Mouse (Mus musculus): ENCODE results near the gene Dhx29.

Gene Dhx29

DNA sequence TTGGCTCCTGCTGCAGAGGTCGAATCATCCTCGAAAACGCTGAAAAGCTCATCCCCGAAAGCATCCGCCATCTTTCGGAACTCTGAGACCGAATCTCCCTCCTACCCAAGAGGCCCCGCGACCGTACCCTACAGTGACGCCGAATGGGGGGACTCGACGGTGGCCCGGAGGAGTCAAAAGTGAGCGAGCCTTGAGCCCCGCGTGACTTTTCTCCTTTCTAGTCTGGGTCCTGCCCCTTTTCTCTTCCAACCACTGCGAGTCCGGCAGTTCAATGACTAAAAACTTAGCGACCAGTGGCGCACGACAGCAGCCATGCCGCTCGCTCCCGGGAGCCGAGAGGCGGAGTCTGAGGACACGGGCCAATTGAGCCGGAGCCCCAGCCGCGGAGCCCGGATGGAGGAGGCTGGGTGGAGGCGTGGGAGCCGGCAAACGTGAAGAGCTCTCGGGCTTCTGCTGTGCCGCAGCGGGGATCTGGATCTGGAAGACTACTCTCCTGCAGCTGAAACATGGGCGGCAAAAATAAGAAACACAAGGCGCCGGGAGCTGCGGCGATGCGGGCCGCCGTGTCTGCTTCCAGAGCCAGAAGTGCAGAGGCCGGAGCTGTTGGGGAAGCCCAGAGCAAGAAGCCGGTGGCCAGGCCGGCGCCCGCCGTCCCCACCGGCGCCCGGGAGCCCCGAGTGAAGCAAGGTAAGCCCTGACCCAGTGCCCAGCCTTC is at the start of gene Dhx29, which contains the start of gene Mtrex:
Gene Dhx29 (plus strand): TSS at position 168 of the 715 bp plus-strand sequence.
Gene Mtrex (minus strand): TSS at position 112 of the 715 bp plus-strand sequence.
- peak; percentile 99 for DNase-seq

DNA sequence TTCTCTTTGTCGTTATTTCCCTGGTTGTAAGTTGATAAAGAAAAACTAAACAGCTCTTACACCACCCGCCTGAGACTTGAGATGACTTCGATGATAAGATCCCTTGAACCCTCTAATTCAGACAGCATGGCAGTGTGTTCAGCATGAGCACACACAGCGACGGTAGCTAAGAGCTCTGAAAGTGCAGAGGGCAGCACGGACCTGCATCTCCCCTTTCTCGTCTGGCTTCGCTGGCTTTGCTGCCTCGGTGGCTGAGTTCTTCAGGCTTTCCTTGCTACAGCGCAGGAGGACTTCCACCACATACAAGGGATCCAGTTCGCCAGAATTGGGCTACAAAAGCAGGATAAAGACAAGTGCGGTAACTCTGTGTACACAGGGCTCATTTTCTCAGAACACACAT is 40.0 kb upstream of the Dhx29 start:
- DNase-seq = no peak

DNA sequence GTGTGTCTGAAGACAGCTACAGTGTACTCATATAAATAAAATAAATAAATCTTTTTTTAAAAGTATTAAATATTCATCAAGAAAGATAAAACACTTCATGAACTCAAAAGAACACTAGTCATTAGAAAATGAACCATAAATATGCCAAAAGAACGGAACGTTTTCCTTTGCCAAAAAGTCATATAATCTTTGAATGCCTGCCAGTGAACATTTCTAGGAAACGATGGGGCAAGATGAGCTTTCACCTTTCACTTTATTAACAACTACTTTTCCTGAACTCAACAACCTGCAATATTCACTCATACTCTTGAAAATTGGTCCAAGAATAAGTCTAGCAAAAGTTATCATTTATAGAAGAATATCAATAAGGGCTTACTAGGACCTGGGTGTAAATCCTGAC is 25.1 kb upstream of the Dhx29 start:
- peak; percentile 6 for DNase-seq

DNA sequence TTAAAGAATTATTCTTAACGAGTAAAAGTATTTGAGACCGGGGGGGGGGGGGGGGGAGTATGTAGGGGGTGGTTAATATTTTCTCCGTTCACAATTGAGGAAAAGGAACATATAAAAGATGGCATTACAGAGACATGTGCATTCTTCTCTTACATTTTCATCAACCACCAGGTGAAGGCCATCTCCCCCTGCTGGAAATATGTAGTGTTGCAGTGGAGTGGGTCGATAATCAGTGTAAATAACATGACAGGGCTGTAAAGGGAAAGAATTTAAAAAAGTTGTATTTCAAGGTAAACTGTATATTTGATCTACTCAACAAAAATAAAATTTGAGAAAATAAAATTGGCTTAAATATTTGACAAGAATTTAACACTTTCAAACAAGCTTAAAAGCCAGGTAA is 17.6 kb upstream of the Dhx29 start:
- peak; percentile 71 for DNase-seq

DNA sequence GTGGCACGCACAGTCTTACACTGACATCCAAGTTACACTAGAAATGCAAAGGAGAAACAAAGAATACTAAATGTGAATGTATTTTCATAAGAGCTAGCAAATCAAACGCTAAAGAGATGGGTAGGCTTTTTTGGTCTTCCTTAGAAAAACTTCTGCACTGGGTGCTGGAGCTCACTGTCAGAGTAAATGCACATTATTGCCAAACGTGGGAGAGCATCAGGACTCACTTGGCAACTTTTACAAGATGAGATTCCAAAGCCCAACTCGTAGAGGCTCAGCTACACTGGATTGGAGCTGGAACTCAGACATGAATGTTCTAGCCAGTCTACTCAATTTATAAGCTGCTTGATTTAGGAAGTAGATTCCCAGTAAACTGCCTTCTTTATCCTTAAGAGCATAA is 16.8 kb upstream of the Dhx29 start:
- DNase-seq = no peak

DNA sequence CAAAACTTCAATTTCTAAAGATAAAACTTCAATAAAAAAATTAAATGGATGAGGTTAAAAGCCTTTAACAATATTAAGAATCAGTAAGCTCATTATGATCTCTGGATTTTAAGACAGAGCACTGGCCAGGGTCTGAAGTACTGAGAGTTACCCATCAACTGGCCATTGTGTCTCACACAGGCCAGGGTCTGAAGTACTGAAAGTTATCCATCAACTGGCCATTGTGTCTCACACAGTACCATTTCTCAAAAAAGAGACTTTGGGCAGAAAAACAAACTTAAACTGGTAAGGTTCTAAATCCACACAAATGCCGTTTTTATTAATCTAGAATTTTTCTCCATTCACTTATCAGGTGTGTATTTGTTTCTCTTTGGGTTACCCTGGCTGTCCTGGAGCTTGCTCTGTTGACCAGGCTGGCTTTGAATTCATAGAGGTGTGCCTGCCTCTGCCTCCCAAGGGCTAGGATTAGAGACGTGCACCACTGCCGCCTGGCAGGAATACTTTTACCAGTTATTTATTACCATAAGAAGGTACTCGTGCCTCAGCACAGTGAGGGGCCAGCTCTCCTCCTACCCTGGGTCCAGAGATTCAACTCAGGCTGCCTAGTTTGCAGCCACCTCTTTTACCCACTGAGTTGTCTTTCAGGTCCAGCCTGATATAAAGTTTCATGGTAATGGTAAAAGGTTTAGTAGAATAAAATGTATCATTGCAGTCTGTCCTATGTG is 8.0 kb upstream of the Dhx29 start:
- DNase-seq = no peak

DNA sequence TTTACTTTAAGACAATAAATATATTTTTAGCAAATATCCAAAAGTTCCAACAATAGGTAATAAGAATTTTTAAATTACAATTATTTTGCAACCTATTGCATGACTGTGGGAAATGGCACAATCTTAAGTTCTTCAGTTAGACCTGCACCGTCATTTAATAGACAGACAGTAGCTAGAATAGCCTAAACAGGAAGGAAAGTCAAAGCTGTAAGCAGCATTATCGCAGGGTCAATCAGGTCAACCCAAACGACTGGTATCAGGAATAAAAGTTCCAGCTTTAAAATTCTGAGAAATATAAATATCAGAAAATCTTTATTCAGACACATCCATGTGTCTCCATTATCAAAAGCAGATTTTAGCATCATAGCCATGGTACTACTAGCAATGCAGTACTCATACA is 6.3 kb upstream of the Dhx29 start:
- no peak for DNase-seq

DNA sequence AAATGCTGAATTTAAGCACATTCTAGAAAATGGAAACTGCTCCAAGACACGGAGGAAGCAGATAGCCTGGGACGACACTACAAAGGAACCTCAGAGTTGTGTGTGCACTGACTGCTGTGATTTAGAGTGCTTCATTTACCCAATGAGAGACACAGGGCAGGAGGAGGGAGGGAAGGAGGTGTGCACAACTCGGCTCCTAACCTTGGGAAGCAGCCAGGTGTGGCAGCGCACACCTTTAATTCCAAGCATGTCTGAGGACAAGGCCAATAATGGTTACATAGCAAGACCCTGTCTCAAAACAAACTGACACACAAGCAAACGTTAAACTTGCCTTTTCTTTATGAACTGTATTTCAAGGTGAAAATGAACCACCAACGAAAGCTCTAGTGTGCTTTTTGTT is 2.0 kb upstream of the Dhx29 start:
- DNase-seq = no peak

DNA sequence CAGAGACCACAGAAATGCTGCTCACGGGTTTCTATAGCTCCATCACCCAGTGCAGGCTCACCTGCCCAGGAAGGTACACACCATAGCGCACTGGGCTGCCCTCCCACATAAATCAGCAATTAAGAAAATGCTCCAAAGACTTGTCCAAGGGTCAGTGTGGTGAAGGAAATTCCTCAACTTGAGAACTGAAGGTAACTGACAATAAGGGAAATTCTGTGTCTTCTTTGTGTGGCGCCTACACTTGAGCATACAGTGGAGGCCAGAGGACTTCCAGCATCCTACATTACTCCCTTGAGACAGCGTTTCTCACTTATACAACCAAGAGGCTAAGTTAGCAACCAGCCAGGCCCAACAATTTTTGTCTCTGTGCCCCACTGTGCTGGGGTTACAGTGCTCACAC is 1.3 kb upstream of the Dhx29 start:
- DNase-seq = no peak

DNA sequence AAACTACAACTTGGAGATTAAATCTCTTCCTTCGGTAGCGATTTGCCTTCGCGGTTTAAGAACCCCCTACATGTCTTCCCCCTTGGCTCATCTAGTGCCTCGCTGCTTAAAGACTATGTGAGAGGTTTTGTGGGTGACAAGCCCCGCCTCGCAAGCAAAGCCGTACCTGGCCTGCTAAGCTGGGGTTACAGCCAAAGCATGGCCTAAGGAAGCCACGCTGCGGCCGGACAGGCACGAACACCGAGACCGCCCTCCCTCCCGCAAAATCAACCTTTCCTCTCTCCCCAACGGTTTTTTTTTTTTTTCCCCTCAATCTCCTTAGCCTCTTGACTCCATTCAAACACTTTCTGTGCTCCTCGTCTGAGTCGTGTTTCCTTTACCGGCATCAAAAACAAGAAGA is 458 bp upstream of the Dhx29 start:
- DNase-seq = peak; percentile 38

DNA sequence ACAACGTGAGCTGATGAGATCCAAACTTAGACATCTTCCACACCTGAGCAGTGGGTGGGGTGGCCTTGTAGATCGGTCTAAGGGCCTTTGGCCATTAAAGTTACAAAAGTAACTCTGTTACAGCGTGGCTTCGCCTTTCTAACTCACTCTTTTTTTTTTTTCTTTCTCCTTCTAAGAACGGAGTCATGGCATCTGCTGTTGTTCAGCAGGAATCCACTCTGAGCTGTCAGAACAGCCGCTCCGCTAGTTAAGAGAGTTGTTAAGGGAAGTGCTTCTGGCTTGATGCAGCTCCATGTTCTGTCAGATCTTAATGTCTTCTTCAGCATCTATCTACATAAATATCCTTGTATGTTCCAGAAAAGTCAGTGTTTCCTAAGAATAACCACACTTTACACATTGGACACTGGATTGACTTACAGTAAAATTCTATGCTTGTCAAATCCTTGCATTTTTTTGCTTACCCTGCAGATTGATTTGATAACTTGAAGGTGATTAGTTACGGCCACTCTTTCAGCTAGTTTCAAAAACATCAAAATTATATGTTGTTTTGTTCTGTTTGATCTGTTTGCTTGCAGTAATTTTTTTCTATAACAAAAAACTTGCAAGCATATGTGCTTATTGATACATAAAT is 899 bp downstream of the Dhx29 start:
- DNase-seq = no peak

DNA sequence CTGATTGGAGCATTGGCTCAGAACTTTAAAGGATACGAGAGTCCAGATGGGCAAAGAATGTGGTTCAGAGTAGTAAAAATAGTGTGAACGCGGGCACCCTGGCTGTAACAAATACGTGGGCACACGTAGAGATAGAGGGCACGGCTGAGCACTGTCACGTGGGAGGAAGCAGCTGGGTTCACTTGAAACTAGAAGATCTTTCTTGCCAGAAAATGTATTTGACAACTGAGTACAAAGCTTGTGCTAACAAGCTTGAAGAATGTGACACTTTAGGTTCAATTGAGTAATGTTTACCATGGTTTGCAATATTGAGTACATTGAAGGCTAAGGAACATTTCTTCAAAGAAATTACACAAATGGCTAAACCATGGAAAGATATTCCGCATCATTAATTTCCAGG is 10.9 kb downstream of the Dhx29 start:
- DNase-seq = peak; percentile 35

DNA sequence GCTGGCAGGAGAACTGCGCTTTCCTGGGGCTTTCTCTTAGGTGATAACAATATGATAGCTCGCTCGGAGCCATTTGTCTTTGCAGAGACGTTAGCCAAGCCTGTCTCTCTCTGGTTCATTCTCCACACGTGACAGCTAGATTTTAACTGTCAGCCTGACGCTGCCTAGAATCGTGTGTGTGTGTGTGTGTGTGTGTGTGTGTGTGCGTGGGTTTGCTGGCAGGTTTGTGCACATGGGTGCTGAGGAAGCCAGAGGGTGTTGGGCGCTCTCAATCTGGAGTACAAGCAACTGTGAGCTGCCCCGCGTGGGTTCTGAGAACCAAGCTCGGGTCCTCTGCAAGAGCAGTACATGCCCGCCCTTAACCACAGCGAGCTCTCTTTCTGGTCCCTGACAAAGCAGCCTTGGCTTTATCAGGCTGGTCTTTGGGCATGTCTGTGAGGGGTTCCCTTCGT is 14.7 kb downstream of the Dhx29 start:
- no peak for DNase-seq

DNA sequence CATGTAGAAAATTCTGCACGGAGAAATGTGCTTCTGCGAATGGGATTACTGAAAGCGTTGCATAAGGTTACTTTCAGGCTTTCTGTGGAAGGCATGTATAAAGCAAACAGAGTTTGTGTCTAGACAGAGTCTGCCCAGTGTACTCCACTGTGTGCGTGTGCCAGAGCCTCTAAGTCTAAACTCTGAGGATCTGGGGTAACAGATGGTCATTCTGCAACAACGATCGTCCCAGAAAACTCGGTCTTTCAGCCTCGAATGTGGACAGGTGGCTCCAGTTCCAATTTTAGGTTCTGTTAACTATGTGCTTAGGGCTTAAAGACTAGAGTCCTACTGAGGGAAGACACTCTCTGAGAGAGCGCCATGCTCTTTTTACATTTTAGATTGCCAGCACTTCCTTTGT is 18.1 kb downstream of the Dhx29 start:
- no peak for DNase-seq

DNA sequence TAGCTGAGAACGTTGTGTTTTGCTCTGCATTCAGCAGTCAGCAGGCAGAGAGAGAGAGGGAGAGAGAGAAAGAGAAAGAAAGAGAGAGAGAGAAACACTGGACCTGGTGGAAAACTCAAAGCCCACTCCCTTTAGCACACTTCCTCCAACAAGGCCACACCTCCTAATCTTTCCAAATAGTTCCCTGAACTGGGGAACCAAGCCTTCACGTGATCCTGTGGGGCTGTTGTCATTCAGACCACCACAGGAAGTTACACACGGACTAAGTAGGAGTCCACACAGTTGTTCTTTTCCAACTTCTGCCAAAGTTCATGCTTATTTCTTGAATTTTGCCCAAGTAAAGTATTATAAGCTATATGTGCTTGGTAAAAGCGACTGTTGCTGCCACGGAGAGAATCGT is 18.6 kb downstream of the Dhx29 start:
- DNase-seq = peak; percentile 53

DNA sequence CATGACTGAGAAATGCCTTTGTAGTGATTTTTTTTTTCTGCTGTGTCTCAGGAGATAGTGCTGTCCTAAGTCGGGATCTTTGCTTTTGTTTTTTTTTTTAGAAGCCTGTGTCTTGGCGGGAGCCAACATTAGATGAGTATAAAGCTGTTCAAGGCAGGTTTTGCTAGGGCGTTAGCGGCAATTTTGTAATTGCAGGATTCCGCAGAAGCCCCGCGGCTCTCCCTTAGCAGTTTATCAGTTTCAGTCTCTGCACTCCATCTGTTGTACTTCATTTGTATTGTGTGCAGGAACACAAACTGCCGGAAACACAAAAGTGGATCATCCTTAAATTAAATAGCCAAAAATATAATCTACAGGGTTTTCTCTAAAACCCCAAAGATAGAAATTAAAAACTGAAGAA is 26.8 kb downstream of the Dhx29 start:
- DNase-seq = no peak

DNA sequence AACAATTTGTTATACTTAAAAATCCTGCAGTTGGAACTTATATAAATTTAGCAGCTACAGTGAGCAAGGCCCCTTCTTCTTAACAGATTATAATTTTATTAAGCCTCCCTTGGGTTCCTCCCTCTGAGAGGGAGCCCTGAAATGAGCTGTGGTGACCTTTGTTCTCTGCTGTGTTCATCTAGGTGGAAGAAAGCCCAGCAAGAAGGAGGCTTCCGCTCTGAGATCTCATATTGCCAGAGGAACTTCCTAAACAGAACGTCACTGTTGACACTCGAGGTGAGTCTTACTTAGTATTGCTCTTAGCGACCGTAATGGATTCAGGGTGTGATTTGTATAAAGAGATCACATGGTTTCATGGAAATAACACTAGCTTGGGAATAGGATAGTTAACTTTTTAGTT is 35.8 kb downstream of the Dhx29 start:
- DNase-seq = no peak

DNA sequence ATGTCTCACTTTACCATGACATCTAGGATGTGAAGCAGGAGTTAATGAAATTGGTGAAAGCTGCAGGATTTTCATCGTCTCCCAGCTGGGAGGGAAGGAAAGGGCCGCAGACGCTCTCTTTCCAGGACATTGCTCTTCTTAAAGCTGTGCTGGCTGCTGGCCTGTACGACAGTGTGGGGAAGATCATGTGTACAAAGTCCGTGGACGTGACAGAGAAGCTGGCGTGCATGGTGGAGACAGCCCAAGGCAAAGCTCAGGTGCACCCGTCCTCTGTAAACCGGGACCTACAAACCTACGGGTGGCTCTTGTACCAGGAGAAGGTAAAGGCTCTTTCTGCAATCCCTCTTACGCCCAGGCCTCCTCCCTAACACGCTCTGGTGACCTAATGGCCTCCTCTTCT is 37.2 kb downstream of the Dhx29 start:
- no peak for DNase-seq

DNA sequence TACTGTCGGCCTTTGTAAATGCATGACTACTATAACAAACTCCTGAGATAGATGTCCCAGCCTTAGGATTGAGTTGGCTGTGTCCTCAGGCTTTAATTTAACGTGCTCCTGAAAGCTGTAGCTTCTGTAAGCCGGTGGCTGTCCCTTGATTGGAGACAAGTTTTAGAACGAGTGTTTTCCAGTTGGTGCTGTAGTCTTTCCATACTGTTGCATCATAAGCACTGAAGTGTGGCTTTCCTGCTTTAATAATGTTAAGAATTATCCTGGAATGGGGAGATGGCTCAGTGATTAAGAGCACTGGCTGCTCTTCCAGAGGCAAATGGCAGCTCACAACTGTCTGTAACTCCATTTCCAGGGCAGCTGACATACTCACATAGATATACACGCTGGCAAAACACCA is 40.0 kb downstream of the Dhx29 start:
- no peak for DNase-seq

DNA sequence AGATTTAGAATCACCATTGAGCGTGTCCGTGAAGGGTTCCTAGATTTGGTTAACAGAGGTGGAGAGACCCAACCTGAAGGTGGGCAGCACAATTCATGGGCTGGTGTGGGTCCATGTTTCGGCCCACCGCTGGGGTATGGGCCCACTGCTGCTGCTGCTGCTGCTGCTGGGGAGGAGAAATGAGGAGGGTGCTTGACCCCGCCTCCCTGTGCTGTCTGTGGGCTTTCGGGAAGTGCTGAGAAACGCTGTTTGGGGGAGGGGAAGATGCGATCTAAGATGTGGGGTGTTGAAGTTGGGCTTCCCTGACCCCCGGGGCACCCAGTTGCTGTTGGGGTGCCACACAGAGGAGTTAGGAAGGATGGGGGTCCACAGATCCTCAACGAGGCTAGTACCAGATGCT is 49.5 kb downstream of the Dhx29 start:
- DNase-seq = no peak

DNA sequence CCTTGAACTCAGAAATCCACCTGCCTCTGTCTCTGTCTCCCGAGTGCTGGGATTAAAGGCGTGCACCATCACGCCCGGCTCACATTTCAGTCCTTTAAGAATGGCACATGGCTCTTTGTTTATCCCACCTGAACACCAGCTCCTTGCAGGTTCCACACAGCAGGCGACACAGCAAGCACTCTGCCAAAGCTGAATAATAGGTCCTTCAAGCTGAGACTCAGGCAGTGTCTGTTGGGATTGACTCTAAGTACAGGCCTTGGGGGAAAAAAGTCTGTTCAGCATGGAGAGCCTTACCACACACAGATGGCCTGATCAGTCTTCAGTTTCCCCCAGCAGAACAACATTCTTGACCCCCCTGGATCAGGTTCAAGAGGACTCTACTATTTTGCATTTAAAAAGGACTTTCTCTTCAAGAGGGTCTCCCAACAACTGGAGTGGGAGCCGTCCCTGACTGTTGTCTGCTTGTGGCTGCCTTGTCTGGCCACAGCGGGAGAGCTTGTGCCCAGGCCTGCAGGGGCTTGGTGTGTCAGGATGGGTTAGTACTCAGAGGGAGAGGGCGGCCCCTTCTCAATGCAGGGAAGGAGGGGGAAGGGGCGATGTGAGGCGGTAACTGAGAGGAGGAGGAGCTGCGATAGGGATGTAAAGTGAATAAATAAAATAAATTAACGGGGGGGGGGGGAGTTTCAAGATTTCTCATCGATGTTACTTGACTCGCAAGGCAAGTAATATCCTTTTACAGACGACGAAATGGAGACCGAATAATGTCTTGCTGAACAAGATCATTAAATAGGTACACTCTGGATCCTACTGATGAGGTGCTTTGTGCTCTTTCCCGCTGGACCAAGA is 58.6 kb downstream of the Dhx29 start:
- DNase-seq = no peak

DNA sequence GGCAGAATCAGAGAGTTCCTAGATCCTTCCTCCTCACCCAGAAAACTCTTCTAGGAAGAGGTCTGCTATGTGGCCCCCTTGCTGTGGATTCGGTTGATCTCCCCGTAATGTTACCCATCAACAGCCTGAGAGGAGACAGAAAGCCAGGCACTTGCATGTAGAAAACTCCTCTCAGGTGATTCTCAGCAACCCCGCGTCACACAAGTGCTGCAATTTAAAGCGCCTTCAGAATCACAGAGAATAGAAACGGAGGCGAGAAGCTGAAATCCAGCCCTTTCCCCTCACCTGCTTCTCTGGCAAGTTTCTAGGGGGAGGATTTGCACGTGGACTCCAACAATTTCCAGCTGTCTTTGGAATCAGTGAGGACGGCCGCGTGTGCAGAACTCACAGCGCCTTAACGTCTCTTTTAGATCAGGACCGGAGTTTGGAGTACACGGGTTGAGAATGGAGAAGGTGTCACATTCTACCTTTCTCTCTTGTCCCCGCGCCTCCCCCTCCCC is 59.2 kb downstream of the Dhx29 start:
- DNase-seq = no peak

DNA sequence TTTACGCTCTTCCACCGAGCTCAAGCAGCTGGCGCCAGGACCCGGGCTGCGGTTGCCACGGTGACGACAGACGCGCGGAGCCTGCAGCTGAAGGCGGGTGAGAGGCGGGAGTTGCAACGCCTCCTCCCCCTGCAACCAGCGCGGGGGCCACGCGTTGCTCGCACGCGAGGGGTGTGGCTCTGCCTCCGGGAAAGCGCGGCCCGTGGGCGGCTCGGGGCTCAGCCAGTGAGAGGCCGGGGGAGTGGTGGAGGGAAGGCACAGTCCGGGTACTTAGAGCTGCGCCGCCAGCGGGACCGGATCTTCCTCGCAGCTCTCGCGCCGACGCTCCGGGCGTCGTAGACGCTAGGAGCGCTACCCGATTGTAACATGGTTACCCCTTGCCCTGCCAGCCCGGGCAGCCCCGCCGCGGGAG is 60.3 kb downstream of the Dhx29 start, which contains the start of gene Ccno:
Gene Ccno (plus strand): TSS at position 271 of the 412 bp plus-strand sequence.
- DNase-seq = peak; percentile 96
